Mouse (Mus musculus): ENCODE results near the gene Bola3.
"Not testable (repeated sequence)": the region's sequence is repeated elsewhere in the genome, so short reads cannot be mapped to it uniquely, and the experiment has no call there.

Gene Bola3

DNA sequence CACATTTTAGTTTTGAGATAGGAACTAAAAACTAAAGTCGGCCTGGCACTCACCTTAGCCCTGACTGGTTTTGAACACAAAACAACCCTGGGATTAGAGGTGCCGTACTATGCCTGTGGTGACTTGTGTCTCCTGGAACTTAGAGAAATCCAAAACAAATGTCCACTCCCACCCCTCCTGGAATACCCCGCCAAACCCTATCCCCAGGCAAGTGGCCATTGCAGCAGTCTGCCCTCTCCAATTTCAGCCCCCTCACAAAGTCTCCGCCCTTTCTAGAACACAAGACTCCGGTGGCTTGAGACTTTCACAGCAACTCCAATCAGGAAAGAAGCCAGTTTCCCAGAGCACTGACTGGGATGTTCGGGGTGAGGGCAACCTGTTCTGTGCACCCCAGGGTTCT, at the start of gene Bola3:
Bola3 (plus strand) TSS at position 275 of the 400 bp plus-strand sequence.
- no peak for DNase-seq (ENCODE audit: low read depth, low spot score)

DNA sequence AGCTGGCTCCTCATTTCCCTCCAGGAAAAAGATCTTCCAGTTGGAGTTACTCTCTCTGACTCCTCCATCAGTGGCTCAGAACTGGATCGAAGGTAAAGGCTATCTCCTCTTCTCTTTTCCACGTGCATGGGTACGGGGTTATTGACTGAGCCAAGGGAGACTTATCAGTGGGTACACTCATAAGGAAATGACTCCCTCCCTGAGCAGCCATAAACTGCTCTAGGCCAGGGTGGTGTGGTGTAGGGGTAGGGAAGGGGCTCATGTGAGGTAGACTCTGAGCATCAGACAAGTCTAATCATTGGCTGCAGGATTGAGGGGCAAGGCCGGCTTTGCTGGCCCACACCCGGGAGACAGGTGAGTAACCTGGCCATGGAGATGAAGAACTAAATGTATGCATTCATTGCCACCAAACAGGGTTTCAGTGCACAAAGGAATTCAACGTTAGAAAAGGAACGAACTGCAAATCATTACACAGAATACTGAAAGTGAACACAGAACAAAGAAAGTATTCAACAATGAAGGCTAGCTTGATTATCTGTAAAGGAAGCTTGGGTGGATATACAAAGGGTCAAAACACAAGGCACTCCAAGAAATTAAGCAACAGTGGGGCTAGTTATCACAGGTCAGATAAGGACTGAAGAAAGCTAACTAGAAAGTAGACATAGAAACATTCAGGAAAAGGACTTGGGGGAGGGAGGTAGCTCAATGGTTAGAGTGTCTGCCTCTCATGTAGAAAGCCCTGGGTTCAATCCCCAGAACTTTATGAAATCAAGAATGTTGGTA, 48.3 kb upstream of the Bola3 start:
- no peak for DNase-seq (ENCODE audit: low read depth, low spot score)

- no peak for DNase-seq (ENCODE audit: low read depth, low spot score)
Observed at GRCm38 (mm10) chr6:83301294-83301693, 47.7 kb upstream of the Bola3 start.

DNA sequence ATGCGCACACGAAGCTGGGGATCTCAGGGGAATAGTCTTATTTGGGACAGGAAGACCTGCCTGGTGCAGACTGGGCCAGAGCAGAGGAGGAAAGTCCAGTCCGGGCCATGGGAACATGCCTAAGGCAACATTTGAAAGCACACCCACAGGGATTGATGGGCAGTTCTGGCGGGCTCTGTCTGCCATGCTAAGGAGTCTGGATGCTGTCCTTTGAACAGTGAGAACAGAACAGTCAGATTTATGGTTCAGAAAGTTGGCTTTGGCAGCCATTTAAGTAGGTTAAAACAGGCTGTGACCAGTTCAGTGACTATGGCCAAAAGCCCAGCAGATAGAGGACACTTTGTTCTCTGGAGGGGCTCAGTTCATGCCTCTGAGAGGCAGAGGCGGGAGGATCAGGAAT, 46.7 kb upstream of the Bola3 start:
- DNase-seq (ENCODE audit: low read depth, low spot score): no peak

DNA sequence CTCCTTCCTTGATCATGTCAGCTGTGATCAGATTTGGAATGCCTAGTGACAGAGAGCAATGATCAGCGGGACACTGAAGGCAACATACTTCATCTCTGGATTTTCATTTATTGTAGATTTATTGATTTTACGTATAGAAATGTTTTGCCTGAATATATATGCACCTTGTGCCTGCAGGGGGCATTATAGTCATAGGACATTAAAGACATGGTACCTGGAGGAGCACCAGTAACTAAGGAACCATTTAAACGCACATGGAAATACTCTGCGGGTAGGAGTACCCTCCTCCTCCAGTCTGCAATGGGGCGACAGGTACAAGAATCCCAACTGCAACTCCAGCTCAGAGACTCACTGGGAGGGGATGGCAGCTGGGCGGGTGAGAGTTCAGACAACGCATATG, 39.9 kb upstream of the Bola3 start:
- DNase-seq (ENCODE audit: low read depth, low spot score): no peak

GRCm38 (mm10) chr6:83311206-83311605, 37.7 kb upstream of the Bola3 start:
- no peak for DNase-seq (ENCODE audit: low read depth, low spot score)

DNA sequence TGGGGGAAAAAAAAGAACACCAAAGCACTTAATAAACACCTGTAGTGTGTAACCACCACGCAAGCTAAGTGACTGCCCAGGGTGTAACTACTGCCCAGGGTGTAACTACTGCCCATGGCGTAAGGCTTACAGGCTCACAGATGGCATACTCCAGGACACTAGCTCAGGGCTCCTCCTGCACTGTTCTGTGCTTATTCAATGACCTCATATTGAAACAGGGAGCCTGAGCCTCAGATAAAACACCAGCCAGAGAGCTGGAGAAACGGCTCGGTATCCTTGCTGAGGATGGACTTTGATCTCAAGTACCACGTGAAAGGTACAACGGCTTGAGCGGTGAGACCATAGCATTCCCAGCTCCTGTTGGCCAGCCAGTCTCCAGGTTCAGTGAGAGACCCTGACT, 36.9 kb upstream of the Bola3 start:
- DNase-seq (ENCODE audit: low read depth, low spot score): no peak

GRCm38 (mm10) chr6:83312514-83312913, 36.4 kb upstream of the Bola3 start:
- no peak for DNase-seq (ENCODE audit: low read depth, low spot score)

- no peak for DNase-seq (ENCODE audit: low read depth, low spot score)
Observed at GRCm38 (mm10) chr6:83315293-83315692, 33.7 kb upstream of the Bola3 start.

DNA sequence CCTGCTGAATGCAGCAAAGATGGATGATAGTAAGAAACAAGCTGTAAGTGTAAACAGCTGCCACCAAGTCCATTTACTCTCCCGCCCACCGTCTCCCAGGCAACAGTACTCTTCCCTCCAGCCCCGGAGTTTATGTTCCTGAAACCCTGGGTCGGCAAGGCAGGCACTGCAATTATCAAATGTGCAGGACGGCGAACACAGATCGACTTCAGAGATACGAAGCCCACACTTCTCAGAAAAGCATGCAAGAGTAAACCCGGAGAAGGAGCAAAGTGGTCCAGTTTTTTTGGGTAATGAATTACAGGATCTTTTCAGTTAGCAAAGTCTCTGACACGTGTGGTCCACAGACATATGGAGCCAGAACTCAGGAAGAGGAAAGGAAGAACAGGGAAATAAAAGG, 32.9 kb upstream of the Bola3 start:
- peak; percentile 33 for DNase-seq (ENCODE audit: low read depth, low spot score)

GRCm38 (mm10) chr6:83317108-83317741, 31.7 kb upstream of the Bola3 start:
- peak; percentile 96 for DNase-seq (ENCODE audit: low read depth, low spot score)

- no peak for DNase-seq (ENCODE audit: low read depth, low spot score)
Observed at GRCm38 (mm10) chr6:83321927-83322326, 27.0 kb upstream of the Bola3 start.

DNA sequence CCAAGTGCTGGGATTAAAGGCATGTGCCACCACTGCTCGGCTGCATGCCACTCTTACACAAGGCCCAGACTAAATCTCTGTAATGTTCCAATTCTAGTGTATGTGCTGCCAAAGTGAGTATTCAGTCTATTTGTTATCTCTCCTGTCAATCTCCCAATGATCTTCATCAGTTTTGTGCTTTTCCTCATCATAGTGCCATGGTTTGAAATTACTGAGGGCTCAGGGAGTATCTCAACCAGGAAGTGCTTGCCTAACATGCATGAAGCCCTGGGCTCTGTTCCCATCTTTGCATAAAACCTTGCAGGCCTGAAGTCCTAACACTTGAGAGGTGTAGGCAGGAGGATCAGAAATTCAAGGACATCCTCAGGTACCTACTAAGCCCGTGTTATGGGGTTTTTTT, 26.2 kb upstream of the Bola3 start:
- DNase-seq (ENCODE audit: low read depth, low spot score): no peak

GRCm38 (mm10) chr6:83323652-83324419, 25.1 kb upstream of the Bola3 start:
- DNase-seq (ENCODE audit: low read depth, low spot score): no peak

- DNase-seq (ENCODE audit: low read depth, low spot score): peak; percentile 97
Observed at GRCm38 (mm10) chr6:83325525-83326393, 23.2 kb upstream of the Bola3 start, which contains the start of the genes Mthfd2 and Mob1a. Mthfd2 (minus strand) TSS chr6:83325908. Mob1a (plus strand) TSS chr6:83326016.

GRCm38 (mm10) chr6:83326394-83326736, 22.6 kb upstream of the Bola3 start:
- no peak for DNase-seq (ENCODE audit: low read depth, low spot score)

- DNase-seq (ENCODE audit: low read depth, low spot score): no peak
Observed at GRCm38 (mm10) chr6:83326761-83327160, 22.2 kb upstream of the Bola3 start.

DNA sequence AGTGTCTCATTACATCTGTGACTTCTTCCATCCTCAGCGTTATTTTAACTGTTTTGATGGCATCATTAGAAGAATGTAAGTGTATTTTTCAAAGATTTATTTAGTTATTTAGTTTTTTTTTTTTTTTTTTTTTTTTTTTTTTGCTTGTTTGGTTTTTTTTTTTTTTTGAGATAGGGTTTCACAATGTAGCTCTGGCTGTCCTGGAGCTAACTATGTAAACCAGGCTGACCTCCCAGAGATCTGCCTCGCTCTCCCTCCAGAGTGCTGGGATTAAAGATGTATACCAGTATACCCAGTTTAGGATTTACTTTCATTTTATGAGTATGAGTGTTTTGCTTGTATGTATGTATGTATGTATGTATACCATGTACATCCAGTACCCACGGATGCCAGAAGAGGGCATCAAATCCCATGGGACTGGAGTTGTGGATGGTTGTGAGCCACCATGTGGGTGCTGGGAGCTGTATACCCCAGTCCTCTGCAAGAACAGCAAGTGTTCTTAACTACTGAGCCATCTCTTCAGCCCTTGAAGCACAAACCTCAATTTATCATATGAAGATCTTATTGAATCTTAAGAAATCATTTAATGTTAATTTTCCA, 21.3 kb upstream of the Bola3 start:
- DNase-seq (ENCODE audit: low read depth, low spot score): peak; percentile 71

DNA sequence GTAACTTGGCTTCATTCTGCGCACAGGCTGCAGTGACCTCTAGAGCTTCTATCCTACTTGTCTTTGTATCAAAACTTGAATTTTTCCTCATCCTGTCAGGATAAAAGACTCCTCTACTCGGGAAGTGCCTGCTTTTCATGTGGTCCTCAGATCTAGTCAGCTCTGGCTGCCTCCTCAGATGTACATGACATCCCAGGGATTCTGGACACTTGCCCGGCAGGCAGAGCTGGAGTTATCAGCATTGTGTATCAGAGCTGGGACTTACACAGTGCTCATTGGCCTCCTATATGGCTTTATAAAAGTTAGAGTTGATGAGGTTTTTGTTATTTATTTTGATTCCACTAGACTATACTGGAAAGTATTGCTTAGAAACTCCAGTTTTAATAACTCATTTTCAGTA, 7.6 kb upstream of the Bola3 start:
- no peak for DNase-seq (ENCODE audit: low read depth, low spot score)

- DNase-seq (ENCODE audit: low read depth, low spot score): no peak
Observed at GRCm38 (mm10) chr6:83342957-83343356, 6.0 kb upstream of the Bola3 start.

GRCm38 (mm10) chr6:83345285-83345684, 3.7 kb upstream of the Bola3 start:
- DNase-seq (ENCODE audit: low read depth, low spot score): not testable (repeated sequence)
